Mouse (Mus musculus): ENCODE results near the gene Brms1. TPM values are rescaled to one million over a fixed set of nuclear protein-coding genes. Genes with fewer than 3 reads are reported as not detected.

The Brms1 gene
- polyA plus RNA-seq, 1 experiment from 2014 or later = 24.0 TPM

DNA sequence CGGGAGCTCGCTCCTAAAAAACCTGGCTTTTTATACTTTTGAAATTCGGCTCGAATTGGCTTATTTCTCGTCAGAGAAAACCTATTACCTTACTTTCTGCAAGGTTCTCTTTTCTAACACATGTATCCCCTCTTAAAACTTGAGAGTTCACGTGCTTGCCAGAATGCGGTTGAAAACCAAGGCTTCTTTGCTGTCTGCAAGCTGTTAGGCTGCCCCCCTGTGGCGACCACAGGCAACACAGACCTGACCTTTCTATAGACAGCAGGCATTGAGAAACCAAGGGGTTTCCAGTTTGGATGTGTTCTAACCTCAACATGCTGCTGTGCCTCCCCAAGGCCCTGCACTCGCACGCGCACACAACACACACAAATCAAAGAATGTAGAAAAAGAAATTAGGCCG, 24.4 kb upstream of the Brms1 start:
- no peak overlapping the region for H3K27ac ChIP-seq (replicated peaks)
- 19% methylated on average over 12 of the region's 12 CpGs for WGBS (ENCODE audit: insufficient replicate concordance)
- no peak overlapping the region for H3K4me3 ChIP-seq (replicated peaks)
- H3K36me3 ChIP-seq (replicated peaks) = no peaks in the 10 kb centered on the region
- no peak overlapping the region for H3K9ac ChIP-seq
- H3K4me1 ChIP-seq (replicated peaks) = no peaks in the 10 kb centered on the region
- H3K9me3 ChIP-seq (replicated peaks) = no peaks in the 10 kb centered on the region
- H3K27me3 ChIP-seq = peaks cover 17% of the 10 kb centered on the region
- H3K4me2 ChIP-seq = no peak overlapping the region
- ATAC-seq (ENCODE audit: insufficient read depth) = no peak

DNA sequence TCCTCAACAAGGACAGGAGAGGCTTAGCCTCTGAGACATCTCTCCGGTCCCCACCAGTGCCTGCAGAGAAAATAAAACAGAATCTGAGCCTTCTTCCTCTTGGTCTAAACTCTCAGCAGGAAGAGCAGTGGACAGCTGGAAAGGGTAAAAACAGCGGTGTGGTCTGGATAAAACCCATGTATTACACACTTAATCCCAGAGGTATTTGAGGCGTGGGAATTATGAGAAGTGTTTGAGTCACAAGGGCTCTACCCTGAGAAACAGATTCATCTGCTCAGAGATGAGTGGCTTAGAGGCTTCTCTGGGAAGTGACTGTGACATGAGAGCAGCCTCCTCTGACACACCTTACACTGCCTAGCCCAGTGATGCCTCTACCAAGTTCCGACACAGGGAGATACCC, 23.5 kb upstream of the Brms1 start:
- 63% methylated on average over 4 of the region's 4 CpGs for WGBS (ENCODE audit: insufficient replicate concordance)

DNA sequence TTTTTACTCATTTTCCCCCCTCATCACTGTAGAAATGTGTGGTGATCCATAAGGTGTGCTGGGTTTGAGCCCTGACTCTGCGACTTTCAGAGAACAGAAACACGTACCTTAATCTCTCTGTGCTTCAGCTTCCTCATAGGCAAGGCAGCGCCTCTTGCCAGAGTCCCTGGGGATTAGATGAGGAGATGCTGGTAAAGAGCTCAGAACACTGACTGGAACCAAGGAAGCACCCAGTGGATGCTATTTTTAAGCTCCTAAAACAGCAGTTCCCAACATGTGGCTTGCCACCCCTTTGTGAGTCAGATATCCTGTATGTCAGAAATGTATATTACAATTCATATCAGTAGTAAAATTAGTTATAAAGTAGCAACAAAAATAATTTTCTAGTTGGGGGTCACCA, 23.0 kb upstream of the Brms1 start:
- no peak for ATAC-seq (ENCODE audit: insufficient read depth)
- H3K9me3 ChIP-seq (replicated peaks) = no peaks in the 10 kb centered on the region
- no peak overlapping the region for H3K4me3 ChIP-seq (replicated peaks)
- no peak overlapping the region for H3K4me2 ChIP-seq
- no peaks in the 10 kb centered on the region for H3K36me3 ChIP-seq (replicated peaks)
- no peak overlapping the region for H3K27ac ChIP-seq (replicated peaks)
- peaks cover 23% of the 10 kb centered on the region for H3K27me3 ChIP-seq
- peaks cover 3% of the 10 kb centered on the region for H3K4me1 ChIP-seq (replicated peaks)
- no peak overlapping the region for H3K9ac ChIP-seq
- 67% methylated on average over 3 of the region's 3 CpGs for WGBS (ENCODE audit: insufficient replicate concordance)

More for the DNA sequence above, 23.5 kb upstream of the Brms1 start:
- Histone ChIP-seq H3K27me3 (peaks cover 22% of the 10 kb centered on the region), H3K9ac (no peak overlapping the region), H3K27ac (replicated peaks) (no peak overlapping the region), H3K4me3 (replicated peaks) (no peak overlapping the region), H3K4me2 (no peak overlapping the region), H3K9me3 (replicated peaks) (no peaks in the 10 kb centered on the region), H3K4me1 (replicated peaks) (no peaks in the 10 kb centered on the region), H3K36me3 (replicated peaks) (no peaks in the 10 kb centered on the region)
- no peak for ATAC-seq (ENCODE audit: insufficient read depth)

DNA sequence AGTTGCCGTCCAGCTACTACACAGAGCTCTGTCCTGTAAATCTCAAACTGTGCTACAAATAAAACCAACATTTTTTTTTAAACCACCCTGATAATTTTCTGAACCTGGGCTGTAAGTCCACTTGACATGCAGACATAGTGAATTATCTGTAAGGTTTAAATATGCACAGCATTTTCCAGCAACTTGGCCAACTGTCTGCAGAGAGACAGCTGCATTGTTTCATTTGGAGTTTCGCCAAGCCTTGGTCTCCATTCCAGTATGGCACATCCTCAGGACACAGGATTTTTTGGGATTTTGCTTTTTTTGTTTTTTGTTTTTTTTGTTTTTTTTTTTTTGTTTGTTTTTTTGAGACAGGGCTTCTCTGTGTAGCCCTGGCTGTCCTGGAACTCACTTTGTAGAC, 19.7 kb upstream of the Brms1 start:
- Histone ChIP-seq H3K9me3 (replicated peaks) (no peaks in the 10 kb centered on the region), H3K4me1 (replicated peaks) (peaks cover 20% of the 10 kb centered on the region), H3K9ac (no peak overlapping the region), H3K4me2 (no peak overlapping the region), H3K27me3 (peaks cover 15% of the 10 kb centered on the region; the same call in 1 of the 2 replicates), H3K36me3 (replicated peaks) (no peaks in the 10 kb centered on the region), H3K27ac (replicated peaks) (no peak overlapping the region), H3K4me3 (replicated peaks) (no peak overlapping the region)
- 69% methylated on average over 2 of the region's 2 CpGs for WGBS (ENCODE audit: insufficient replicate concordance)
- no peak for ATAC-seq (ENCODE audit: insufficient read depth)

DNA sequence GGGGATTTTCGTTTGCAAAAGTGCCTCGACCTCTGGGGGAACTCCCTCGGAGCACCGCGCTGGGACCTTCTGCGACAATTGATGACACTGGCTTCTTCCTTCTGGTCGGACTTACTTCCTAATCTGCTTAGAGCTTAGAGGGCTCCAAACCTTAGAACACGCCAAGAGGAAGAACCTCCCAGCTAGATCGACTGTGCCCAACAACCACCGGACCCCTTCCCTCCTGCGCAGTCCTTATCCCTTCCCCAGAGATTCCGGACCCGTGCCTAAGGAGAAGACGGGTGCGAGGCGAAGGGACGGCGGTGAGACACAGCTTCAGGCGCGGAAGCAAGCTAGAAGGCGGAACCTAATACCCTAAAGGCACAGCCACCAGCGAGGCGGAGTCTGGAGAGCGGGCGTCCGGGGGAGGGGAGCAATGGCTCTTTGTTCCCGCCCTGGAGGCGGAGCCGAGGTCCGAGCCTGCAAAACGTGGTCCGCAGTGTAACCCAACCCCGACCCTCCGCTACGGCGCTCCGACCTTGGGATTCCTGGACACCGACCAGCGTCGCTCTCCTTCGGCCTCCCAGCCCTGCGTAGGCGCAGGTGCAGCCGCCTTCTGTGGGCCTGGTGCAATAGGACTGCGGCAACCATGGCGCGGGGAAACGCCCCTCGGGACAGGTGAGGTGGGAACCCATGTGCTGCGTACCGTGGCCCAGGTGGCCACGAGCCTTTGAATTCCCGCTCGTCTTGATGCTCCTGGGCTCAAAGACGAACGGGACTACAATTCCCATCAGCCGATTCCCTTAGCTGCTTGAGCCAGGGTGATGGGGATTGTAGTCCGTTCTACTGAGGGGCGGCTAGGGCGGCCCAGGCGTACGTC, 17.3 kb upstream of the Brms1 start, which contains the start of gene Slc29a2:
Gene Slc29a2, plus strand, starts transcription at position 240 of the 859 bp plus-strand sequence.
- peak within 1 kb of the TSS; percentile 71 for H3K4me3 ChIP-seq (replicated peaks)
- no peaks in the 10 kb centered on the region for H3K36me3 ChIP-seq (replicated peaks)
- H3K4me2 ChIP-seq = peak within 1 kb of the TSS; percentile 95
- peak within 1 kb of the TSS; percentile 77 for H3K27ac ChIP-seq (replicated peaks)
- 0 out of 2 replicates have a peak, but pooled peaks cover 5% of the 10 kb centered on the region for H3K27me3 ChIP-seq
- peaks cover 20% of the 10 kb centered on the region for H3K4me1 ChIP-seq (replicated peaks)
- ATAC-seq (ENCODE audit: insufficient read depth) = peak; percentile 86
- WGBS (ENCODE audit: insufficient replicate concordance) = under 1% methylated on average over 62 of the region's 62 CpGs
- peak within 1 kb of the TSS; percentile 62 for H3K9ac ChIP-seq
- no peaks in the 10 kb centered on the region for H3K9me3 ChIP-seq (replicated peaks)

DNA sequence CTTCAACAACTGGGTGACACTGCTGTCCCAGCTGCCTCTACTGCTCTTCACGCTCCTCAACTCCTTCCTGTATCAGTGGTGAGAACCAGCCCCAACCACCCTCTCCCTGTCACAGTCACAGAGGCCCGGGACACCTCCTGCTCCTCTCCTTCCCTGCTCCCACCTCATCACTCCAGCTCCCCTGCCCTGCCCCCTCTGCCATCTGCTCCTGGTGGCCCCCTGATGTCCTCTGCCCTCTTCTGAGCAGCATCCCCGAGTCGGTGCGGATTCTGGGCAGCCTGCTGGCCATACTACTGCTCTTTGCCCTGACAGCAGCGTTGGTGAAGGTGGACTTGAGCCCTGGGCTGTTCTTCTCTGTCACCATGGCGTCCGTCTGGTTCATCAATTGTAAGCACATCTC, 15.0 kb upstream of the Brms1 start:
- H3K27me3 ChIP-seq = 0 out of 2 replicates have a peak, but pooled peaks cover 5% of the 10 kb centered on the region
- no peaks in the 10 kb centered on the region for H3K9me3 ChIP-seq (replicated peaks)
- WGBS (ENCODE audit: insufficient replicate concordance) = 78% methylated on average over 8 of the region's 8 CpGs
- no peaks in the 10 kb centered on the region for H3K36me3 ChIP-seq (replicated peaks)
- H3K4me1 ChIP-seq (replicated peaks) = peaks cover 20% of the 10 kb centered on the region
- H3K4me2 ChIP-seq = no peak overlapping the region
- H3K4me3 ChIP-seq (replicated peaks) = no peak overlapping the region
- H3K27ac ChIP-seq (replicated peaks) = no peak overlapping the region
- no peak for ATAC-seq (ENCODE audit: insufficient read depth)
- H3K9ac ChIP-seq = no peak overlapping the region

DNA sequence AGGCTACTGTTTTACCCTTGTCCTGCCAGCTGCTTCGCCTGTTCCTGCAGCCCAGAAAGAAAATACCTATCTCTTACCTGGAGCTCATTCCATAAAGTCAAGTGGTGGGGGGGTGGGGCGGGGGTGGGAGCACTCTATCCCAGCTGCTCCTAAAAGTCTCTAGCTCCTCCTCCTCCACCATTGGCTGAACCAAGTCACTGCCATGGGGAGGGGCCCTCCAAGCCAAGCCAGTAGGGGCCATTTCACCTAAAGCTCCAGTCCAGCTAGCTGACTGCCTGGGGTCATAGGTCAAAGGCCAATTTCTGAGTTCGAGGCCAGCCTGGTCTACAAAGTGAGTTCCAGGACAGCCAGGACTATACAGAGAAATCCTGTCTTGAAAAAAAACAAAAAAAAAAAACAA, 8.5 kb upstream of the Brms1 start:
- H3K4me3 ChIP-seq (replicated peaks) = no peak overlapping the region
- peaks cover 4% of the 10 kb centered on the region; the same call in 1 of the 2 replicates for H3K27me3 ChIP-seq
- peaks cover 3% of the 10 kb centered on the region; the same call in 1 of the 2 replicates for H3K4me1 ChIP-seq (replicated peaks)
- WGBS (ENCODE audit: insufficient replicate concordance) = 61% methylated on average over 3 of the region's 3 CpGs
- no peak overlapping the region for H3K9ac ChIP-seq
- H3K4me2 ChIP-seq = no peak overlapping the region
- no peaks in the 10 kb centered on the region for H3K36me3 ChIP-seq (replicated peaks)
- no peak for ATAC-seq (ENCODE audit: insufficient read depth)
- no peak overlapping the region for H3K27ac ChIP-seq (replicated peaks)
- H3K9me3 ChIP-seq (replicated peaks) = no peaks in the 10 kb centered on the region

DNA sequence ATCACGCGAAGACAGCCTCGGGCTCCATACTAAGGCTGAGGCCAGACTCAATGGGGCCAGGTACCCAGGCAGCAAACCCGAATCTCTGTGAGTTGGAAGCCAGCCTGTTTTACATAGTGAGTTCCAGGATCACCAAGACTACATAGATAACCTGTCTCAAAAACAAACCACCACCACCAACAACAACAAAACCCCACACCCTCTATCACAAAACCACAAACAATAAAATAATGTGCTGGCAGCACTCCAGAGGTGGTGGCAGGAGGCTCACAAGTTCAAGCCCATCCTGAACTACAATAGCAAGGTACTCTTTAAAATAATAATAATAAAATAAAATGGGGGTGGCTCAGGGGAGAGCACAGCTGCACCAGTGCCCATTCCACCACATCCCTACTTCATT, 4.6 kb upstream of the Brms1 start:
- 67% methylated on average over 4 of the region's 4 CpGs for WGBS (ENCODE audit: insufficient replicate concordance)
- Histone ChIP-seq H3K27me3 (peaks cover 4% of the 10 kb centered on the region; the same call in 1 of the 2 replicates), H3K4me3 (replicated peaks) (no peak overlapping the region), H3K4me1 (replicated peaks) (peaks cover 41% of the 10 kb centered on the region), H3K36me3 (replicated peaks) (no peaks in the 10 kb centered on the region), H3K4me2 (no peak overlapping the region), H3K9ac (no peak overlapping the region), H3K9me3 (replicated peaks) (no peaks in the 10 kb centered on the region), H3K27ac (replicated peaks) (no peak overlapping the region)
- no peak for ATAC-seq (ENCODE audit: insufficient read depth)

DNA sequence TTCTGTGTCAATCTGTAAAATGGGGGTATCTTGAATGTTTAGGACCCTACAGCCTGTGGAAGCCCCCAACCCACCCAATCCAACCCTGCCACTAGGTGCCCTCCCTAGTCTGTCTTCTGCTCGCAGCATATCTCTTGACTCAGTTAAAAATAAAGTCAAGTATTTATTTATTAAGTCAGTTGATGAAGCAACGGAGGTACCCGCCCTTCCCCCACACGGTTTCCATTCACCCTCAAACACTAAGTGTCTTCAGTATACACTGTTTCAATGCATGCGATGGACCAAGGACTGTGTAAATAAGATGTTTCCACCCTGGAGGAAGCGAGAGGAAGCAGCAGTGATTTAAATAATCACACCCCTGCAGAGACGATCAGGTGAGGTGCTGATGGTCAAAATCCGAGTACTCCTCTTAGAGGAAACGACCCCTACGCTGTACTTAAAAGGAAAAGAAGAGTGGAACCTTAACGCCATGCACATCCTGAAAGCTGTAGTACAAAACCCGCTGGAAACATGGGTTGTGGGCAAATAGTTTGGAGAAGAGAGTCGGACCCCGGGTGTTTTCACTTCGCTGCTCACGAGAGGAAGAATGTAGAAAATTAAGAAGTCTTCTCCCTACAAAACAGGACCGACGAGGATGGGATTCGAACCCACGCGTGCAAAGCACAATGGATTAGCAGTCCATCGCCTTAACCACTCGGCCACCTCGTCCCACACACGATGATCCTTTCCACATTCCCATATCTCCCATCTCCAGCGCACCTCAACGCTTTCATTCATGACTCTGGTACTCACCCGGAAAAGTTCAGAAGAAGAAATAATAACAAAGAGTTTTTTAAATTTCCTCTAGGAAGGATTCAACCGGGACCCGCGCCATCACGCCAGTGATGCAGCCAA, 3.2 kb upstream of the Brms1 start:
- H3K36me3 ChIP-seq (replicated peaks) = no peaks in the 10 kb centered on the region
- H3K4me3 ChIP-seq (replicated peaks) = peak overlapping the region; percentile 70
- H3K9ac ChIP-seq = peak overlapping the region; percentile 69; the same call in 1 of the 2 replicates
- WGBS (ENCODE audit: insufficient replicate concordance) = 4% methylated on average over 32 of the region's 32 CpGs
- H3K4me2 ChIP-seq = peak overlapping the region; percentile 91
- peaks cover 52% of the 10 kb centered on the region for H3K4me1 ChIP-seq (replicated peaks)
- 0 out of 2 replicates have a peak overlapping the region, but pooled peaks have one; percentile 14 for H3K27ac ChIP-seq (replicated peaks)
- peak; percentile 23; the same call in 1 of the 2 replicates for ATAC-seq (ENCODE audit: insufficient read depth)
- no peaks in the 10 kb centered on the region for H3K9me3 ChIP-seq (replicated peaks)
- peaks cover 4% of the 10 kb centered on the region; the same call in 1 of the 2 replicates for H3K27me3 ChIP-seq

DNA sequence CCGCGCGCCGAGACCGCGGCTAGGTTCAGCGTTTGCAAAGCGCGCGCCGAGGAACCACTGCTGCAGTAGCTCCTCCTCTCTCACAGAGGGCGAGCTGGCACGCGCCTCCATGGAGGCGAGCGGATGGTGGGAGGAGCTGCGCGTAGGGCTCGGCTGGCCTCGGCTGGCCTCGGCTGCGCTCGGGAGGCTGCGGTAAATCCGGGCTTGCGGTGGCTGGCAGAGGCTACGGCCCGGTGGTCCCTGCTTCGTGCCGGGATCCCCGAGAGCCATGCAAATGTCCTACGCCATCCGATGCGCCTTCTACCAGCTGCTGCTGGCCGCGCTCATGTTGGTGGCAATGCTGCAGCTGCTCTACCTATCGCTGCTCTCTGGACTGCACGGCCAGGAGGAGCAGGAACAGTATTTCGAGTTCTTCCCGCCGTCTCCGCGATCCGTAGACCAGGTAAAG, 2.4 kb upstream of the Brms1 start, which contains the start of the genes B4gat1 and AC124502.3:
Gene B4gat1, plus strand, starts transcription at position 118 of the 448 bp plus-strand sequence.
Gene AC124502.3, plus strand, starts transcription at position 183 of the 448 bp plus-strand sequence.
- Histone ChIP-seq H3K4me1 (replicated peaks) (peaks cover 52% of the 10 kb centered on the region), H3K27ac (replicated peaks) (0 out of 2 replicates have a peak within 1 kb of the TSS, but pooled peaks have one; percentile 14), H3K9me3 (replicated peaks) (no peaks in the 10 kb centered on the region), H3K4me3 (replicated peaks) (peak within 1 kb of the TSS; percentile 70), H3K27me3 (peaks cover 4% of the 10 kb centered on the region; the same call in 1 of the 2 replicates), H3K36me3 (replicated peaks) (no peaks in the 10 kb centered on the region), H3K9ac (peak within 1 kb of the TSS; percentile 69), H3K4me2 (peak within 1 kb of the TSS; percentile 91)
- 0% methylated on average over 42 of the region's 44 CpGs for WGBS (ENCODE audit: insufficient replicate concordance)
- peak; percentile 78 for ATAC-seq (ENCODE audit: insufficient read depth)
